Mouse (Mus musculus): ENCODE data around the gene 9030025P20Rik. TPM values are rescaled to one million over a fixed set of nuclear protein-coding genes. Genes with fewer than 3 reads are reported as not detected.
"Not testable (repeated sequence)": the region's sequence is repeated elsewhere in the genome, so short reads cannot be mapped to it uniquely, and the experiment has no call there.

9030025P20Rik gene
- polyA plus RNA-seq, 2 experiments, result 5.1 to 20.4 TPM

GRCm38 (mm10) chr17:15009706-15010413 is 31.6 kb downstream of the 9030025P20Rik start, which contains the start of gene Gm3435:
Gene Gm3435, plus strand, starts transcription at chr17:15010176.
- WGBS, result no CpG with 5 or more reads among the region's 60 CpGs
- not testable (repeated sequence) for H3K27me3 ChIP-seq (ENCODE audit: control insufficient read depth, insufficient read depth, low read length); H3K4me1 ChIP-seq (ENCODE audit: control insufficient read depth, insufficient read depth, low read length); H3K4me3 ChIP-seq (replicated peaks; ENCODE audit: low read length); H3K27ac ChIP-seq (replicated peaks; ENCODE audit: low read depth, low read length); H3K9ac ChIP-seq (ENCODE audit: low read depth, low read length, severe bottlenecking); H3K36me3 ChIP-seq (ENCODE audit: control insufficient read depth, insufficient read depth, low read length); DNase-seq (ENCODE audit: low spot score); H3K4me2 ChIP-seq (replicated peaks; ENCODE audit: low read depth, low read length, severe bottlenecking); H3K9me3 ChIP-seq (ENCODE audit: control insufficient read depth, low read length)
- ATAC-seq (ENCODE audit: low FRiP score, low read depth), result peak; percentile 97

GRCm38 (mm10) chr17:15021503-15022220 is 43.4 kb downstream of the 9030025P20Rik start:
- H3K27me3 ChIP-seq (ENCODE audit: control insufficient read depth, insufficient read depth, low read length); DNase-seq (ENCODE audit: low spot score); H3K36me3 ChIP-seq (ENCODE audit: control insufficient read depth, insufficient read depth, low read length); ATAC-seq (ENCODE audit: low FRiP score, low read depth); H3K9ac ChIP-seq (ENCODE audit: low read depth, low read length, severe bottlenecking); H3K27ac ChIP-seq (replicated peaks; ENCODE audit: low read depth, low read length); H3K4me3 ChIP-seq (replicated peaks; ENCODE audit: low read length); H3K9me3 ChIP-seq (ENCODE audit: control insufficient read depth, low read length); H3K4me1 ChIP-seq (ENCODE audit: control insufficient read depth, insufficient read depth, low read length); H3K4me2 ChIP-seq (replicated peaks; ENCODE audit: low read depth, low read length, severe bottlenecking): not testable (repeated sequence)
- WGBS, result 74% methylated on average over 3 of the region's 3 CpGs

DNA sequence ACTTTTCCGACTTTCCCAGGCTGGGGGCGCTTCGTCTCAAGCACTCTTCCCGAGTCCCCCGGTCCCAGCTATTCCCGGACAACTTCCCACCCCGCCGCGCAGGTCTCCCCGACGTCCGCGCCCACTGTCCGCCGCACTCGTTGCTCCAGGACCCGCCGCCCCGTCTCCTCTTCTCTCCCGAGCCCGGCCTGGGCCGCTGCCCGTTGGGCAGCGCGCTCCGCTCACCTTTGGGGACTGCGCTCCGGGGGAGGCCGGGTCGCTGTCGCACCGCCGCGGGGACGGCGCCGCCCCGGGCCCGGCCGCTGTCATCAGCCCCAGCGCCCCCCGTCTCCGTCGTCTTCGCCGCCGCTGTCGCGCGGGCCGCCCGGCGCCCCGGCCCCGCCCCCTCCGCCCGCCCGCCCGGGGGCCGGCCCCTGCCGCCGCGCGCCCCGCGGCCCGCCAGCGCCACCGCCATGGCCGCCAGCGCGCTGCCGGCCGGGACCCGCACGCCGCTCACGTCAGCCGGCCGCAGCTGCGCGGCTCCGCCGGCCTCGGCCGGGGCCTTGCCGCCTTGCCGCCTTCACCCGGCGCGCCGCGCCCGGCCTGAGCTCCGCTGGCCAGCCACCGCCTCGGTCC is 45.7 kb downstream of the 9030025P20Rik start:
- not testable (repeated sequence) for H3K4me1 ChIP-seq (ENCODE audit: control insufficient read depth, insufficient read depth, low read length); H3K9ac ChIP-seq (ENCODE audit: low read depth, low read length, severe bottlenecking); DNase-seq (ENCODE audit: low spot score); H3K4me3 ChIP-seq (replicated peaks; ENCODE audit: low read length); H3K36me3 ChIP-seq (ENCODE audit: control insufficient read depth, insufficient read depth, low read length); H3K9me3 ChIP-seq (ENCODE audit: control insufficient read depth, low read length); H3K27me3 ChIP-seq (ENCODE audit: control insufficient read depth, insufficient read depth, low read length); H3K4me2 ChIP-seq (replicated peaks; ENCODE audit: low read depth, low read length, severe bottlenecking); H3K27ac ChIP-seq (replicated peaks; ENCODE audit: low read depth, low read length)
- no CpG with 5 or more reads among the region's 97 CpGs for WGBS
- ATAC-seq (ENCODE audit: low FRiP score, low read depth), result peak; percentile 80

DNA sequence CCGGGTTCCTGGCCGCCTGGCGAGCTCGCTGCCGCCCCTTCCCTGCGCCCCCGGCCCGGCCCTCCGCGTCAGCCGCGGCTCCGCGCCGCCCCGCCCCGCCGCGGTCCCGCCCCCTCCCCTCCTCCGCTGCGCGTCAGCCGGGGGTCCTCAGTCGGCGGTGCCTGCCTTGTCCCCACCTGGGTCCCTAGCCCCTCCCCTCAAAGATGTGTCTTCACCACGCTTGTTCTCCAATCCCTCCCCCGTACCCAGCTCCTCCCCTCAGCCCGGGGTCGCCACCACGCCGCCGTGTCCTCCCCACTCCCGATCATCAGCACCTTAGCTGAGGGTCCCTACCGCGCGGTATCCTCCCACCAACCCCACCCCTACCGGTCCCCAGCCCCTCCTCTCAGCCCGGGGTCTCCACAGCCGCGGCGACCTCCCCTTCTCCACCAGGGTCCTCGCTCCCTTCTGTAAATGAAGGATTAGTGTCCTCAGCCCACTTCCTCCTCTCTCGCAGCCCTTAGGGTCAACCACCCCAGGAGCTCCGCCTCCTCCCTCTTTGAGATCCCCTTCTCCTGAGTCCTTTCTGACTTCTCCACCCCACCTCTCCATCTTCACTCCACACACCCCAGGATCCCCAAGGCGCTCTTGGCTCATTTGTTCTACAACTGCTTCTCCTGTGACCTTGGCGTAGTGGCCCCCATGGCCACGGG is 46.4 kb downstream of the 9030025P20Rik start:
- not testable (repeated sequence) for H3K36me3 ChIP-seq (ENCODE audit: control insufficient read depth, insufficient read depth, low read length); H3K27me3 ChIP-seq (ENCODE audit: control insufficient read depth, insufficient read depth, low read length); DNase-seq (ENCODE audit: low spot score); H3K9ac ChIP-seq (ENCODE audit: low read depth, low read length, severe bottlenecking); H3K9me3 ChIP-seq (ENCODE audit: control insufficient read depth, low read length); H3K4me3 ChIP-seq (replicated peaks; ENCODE audit: low read length); H3K4me2 ChIP-seq (replicated peaks; ENCODE audit: low read depth, low read length, severe bottlenecking); H3K27ac ChIP-seq (replicated peaks; ENCODE audit: low read depth, low read length); H3K4me1 ChIP-seq (ENCODE audit: control insufficient read depth, insufficient read depth, low read length)
- WGBS, result no CpG with 5 or more reads among the region's 48 CpGs
- peak; percentile 93 for ATAC-seq (ENCODE audit: low FRiP score, low read depth)

DNA sequence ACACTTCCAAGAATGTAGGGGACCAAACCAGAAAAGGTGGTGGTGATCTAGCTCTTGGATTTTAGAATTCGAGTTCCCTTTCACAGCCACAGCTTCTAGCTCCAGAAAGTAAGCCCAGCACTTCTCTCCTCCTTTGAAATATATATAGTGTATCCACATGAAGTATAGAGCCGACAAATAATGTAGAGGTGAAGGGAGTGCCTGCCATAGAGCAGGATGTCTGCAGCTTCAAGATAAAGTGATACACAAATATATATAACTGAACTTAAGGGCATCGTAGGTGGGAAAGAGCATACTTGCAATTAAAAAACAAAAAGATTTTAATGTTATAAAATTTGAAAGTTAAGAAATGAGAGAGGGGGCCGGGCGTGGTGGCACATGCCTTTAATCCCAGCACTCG is 47.2 kb downstream of the 9030025P20Rik start:
- not testable (repeated sequence) for H3K36me3 ChIP-seq (ENCODE audit: control insufficient read depth, insufficient read depth, low read length); H3K4me3 ChIP-seq (replicated peaks; ENCODE audit: low read length); H3K4me1 ChIP-seq (ENCODE audit: control insufficient read depth, insufficient read depth, low read length); ATAC-seq (ENCODE audit: low FRiP score, low read depth); DNase-seq (ENCODE audit: low spot score); H3K27ac ChIP-seq (replicated peaks; ENCODE audit: low read depth, low read length); H3K9me3 ChIP-seq (ENCODE audit: control insufficient read depth, low read length); H3K4me2 ChIP-seq (replicated peaks; ENCODE audit: low read depth, low read length, severe bottlenecking); H3K27me3 ChIP-seq (ENCODE audit: control insufficient read depth, insufficient read depth, low read length); H3K9ac ChIP-seq (ENCODE audit: low read depth, low read length, severe bottlenecking)
- no CpG with 5 or more reads among the region's 6 CpGs for WGBS

DNA sequence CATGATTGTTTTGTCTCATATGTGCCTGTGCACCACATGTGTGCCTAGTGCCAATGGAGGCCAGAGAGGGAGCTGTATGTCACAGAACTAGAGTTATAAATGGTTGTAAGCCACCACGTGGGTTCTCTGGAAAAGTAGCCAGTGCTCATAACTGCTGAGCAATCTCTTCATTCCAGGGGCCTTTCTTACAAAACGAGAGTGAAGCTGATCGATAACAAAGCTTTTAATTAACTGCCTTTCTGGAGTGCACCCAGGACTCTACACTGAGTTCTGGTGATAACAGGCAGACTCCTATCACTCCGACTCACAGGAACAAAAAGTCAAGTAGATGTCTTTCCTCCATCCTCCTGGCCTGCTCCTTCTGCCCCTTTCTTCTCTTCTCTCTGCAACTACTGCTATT is 53.1 kb downstream of the 9030025P20Rik start:
- not testable (repeated sequence) for H3K27me3 ChIP-seq (ENCODE audit: control insufficient read depth, insufficient read depth, low read length); DNase-seq (ENCODE audit: low spot score); H3K36me3 ChIP-seq (ENCODE audit: control insufficient read depth, insufficient read depth, low read length); H3K4me2 ChIP-seq (replicated peaks; ENCODE audit: low read depth, low read length, severe bottlenecking); H3K4me3 ChIP-seq (replicated peaks; ENCODE audit: low read length); H3K27ac ChIP-seq (replicated peaks; ENCODE audit: low read depth, low read length); H3K4me1 ChIP-seq (ENCODE audit: control insufficient read depth, insufficient read depth, low read length); H3K9me3 ChIP-seq (ENCODE audit: control insufficient read depth, low read length); ATAC-seq (ENCODE audit: low FRiP score, low read depth); H3K9ac ChIP-seq (ENCODE audit: low read depth, low read length, severe bottlenecking)
- no CpG with 5 or more reads among the region's 4 CpGs for WGBS

DNA sequence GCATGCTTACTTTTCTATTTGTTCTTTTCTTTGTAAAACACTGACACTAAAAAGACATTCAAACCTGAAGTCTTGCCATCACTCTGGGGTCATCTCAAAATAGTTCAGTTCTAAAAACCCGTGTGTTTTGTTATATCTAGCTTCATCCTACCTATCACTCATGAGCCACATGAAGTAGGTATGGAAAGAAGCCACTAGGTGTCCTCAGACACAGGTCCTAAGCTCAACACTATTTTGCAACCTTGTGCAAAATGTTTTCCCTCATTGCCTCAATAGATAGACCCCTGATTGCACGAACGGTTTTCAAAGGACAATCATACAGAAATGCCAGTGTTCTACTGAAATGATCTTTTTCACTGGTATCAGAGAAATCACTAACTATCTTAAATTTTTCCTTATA is 62.2 kb downstream of the 9030025P20Rik start:
- H3K27me3 ChIP-seq (ENCODE audit: control insufficient read depth, insufficient read depth, low read length); H3K4me1 ChIP-seq (ENCODE audit: control insufficient read depth, insufficient read depth, low read length); H3K36me3 ChIP-seq (ENCODE audit: control insufficient read depth, insufficient read depth, low read length); ATAC-seq (ENCODE audit: low FRiP score, low read depth); H3K27ac ChIP-seq (replicated peaks; ENCODE audit: low read depth, low read length); H3K4me3 ChIP-seq (replicated peaks; ENCODE audit: low read length); H3K9me3 ChIP-seq (ENCODE audit: control insufficient read depth, low read length); DNase-seq (ENCODE audit: low spot score); H3K9ac ChIP-seq (ENCODE audit: low read depth, low read length, severe bottlenecking); H3K4me2 ChIP-seq (replicated peaks; ENCODE audit: low read depth, low read length, severe bottlenecking): not testable (repeated sequence)
- no CpG with 5 or more reads among the region's 3 CpGs for WGBS

Data from limb, embryonic 14.5 days (tissue).